Mouse (Mus musculus) kidney, embryonic 14.5 days (tissue): ENCODE measurements around the gene Iah1. TPM values are rescaled to one million over a fixed set of nuclear protein-coding genes. Genes with fewer than 3 reads are reported as not detected.

Source experiments
- ATAC-seq: fragments of 200-750 bp; cut with Nextera tagmentation; 2 replicates; pipeline ENCODE4 v1.8.0; 2017; ENCODE audit warnings: moderate number of reproducible peaks, mild to moderate bottlenecking, moderate TSS enrichment, moderate library complexity; ENCODE audit not compliant: low FRiP score, low TSS enrichment
- H3K27ac ChIP-seq: fragments of 300-500 bp; sonication (generic); 2 replicates; pipeline ENCODE4 v1.5.1; 2014; ENCODE audit warnings: low read depth, mild to moderate bottlenecking, low read length, moderate library complexity, mixed read lengths
- H3K27me3 ChIP-seq: fragments of 300-500 bp; sonication (generic); 2 replicates; pipeline ENCODE4 v1.6.1; 2014; ENCODE audit warnings: mild to moderate bottlenecking, low read length; ENCODE audit not compliant: control insufficient read depth, insufficient read depth
- H3K36me3 ChIP-seq: fragments of 300-500 bp; sonication (generic); 2 replicates; pipeline ENCODE4 v1.6.1; 2014; ENCODE audit warnings: low read length, mixed read lengths; ENCODE audit not compliant: control insufficient read depth, insufficient read depth
- H3K4me1 ChIP-seq: fragments of 300-500 bp; sonication (generic); 2 replicates; pipeline ENCODE4 v1.6.1; 2014; ENCODE audit warnings: low read length, mixed read lengths; ENCODE audit not compliant: control insufficient read depth, insufficient read depth
- H3K4me2 ChIP-seq: fragments of 300-500 bp; sonication (generic); replicated peaks from 2 replicates; pipeline ENCODE4 v1.6.1; 2014; ENCODE audit warnings: low read depth, mild to moderate bottlenecking, low read length
- H3K4me3 ChIP-seq: fragments of 300-500 bp; sonication (generic); 2 replicates; pipeline ENCODE4 v1.5.1; 2014; ENCODE audit warnings: mild to moderate bottlenecking, low read length
- H3K9ac ChIP-seq: fragments of 300-500 bp; sonication (generic); 2 replicates; pipeline ENCODE4 v1.6.1; 2014; ENCODE audit warnings: low read depth, mild to moderate bottlenecking, low read length, moderate library complexity
- H3K9me3 ChIP-seq: fragments of 300-500 bp; sonication (generic); 2 replicates; pipeline ENCODE4 v1.6.1; 2016; ENCODE audit warnings: low read length; ENCODE audit not compliant: control insufficient read depth
- WGBS: fragments of 180-500 bp; shearing (Covaris S2); extraction: QIAGEN DNeasy Blood & Tissue Kit; methylation state at CpG from one replicate; pipeline ENCODE4 v1.1.7; 2014; 5-methylcytosine and 5-hydroxymethylcytosine counted together
- polyA plus RNA-seq: library from polyadenylated mRNA; unstranded; fragments of >200 nt; fragmentation: Nextera tagmentation; extraction: Ambion mirVana; gene quantifications from 2 replicates; pipeline ENCODE4 v1.2.1, GENCODE M21; 2014

The Iah1 gene
- polyA plus RNA-seq, 1 experiment from 2014 or later, result 74.6 TPM

DNA sequence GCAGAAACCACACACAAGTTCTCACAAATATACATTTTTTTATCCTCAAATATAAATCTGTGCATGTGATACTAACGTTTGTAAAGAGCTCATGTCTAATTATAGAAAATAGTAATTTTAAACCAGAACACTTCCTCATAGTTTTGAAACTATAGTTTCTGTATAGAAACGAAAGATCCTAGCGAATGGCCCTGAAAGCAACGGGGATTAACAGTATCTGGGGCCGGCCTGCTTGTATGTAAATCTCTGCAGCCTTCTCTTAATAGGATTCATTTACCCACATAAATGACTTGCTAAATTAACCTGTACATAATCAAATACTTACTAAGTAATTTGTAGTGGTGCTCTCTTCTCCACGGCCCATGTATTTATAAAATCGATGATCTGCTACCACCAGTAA is 30.8 kb downstream of the Iah1 start:
- H3K36me3 ChIP-seq, result peaks cover 46% of the 10 kb centered on the region
- no peak for ATAC-seq
- WGBS, result 94% methylated on average over 7 of the region's 7 CpGs

DNA sequence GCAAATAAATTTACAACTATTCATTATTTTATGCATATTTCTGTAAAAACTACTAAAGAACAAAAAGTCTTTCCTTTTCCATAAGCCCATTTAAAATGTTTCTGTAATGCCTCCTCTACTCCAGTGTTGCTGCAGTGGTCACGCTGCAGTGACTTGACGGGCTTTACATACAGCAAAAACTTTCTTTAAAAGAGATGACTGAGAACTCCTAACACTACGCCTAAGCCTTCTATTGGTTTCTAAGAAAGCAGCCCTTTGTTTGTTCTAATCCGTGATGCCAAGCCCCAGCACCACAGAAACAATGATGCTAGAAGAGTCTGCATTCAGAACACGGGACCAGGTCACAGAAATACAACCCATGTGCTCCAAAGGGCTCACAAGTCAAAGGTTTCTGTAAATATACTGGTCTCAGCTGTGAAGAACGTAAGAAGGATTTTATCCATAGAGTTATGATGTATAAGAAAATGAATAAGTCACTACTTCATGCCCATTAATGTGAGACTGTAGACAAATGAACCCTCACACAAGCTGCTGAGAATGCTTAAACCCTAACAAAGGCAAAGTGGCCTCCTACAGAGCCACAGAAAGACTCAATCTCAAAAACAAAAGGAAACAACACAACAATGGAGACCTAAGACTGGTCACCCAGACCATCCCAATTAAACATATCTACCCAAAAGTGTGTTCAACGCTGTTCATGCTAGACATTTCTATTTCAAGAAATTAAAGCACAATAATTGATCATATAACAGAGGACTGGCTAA is 34.1 kb downstream of the Iah1 start:
- peaks cover 6% of the 10 kb centered on the region; the same call in 1 of the 2 replicates for H3K9me3 ChIP-seq
- H3K27me3 ChIP-seq, result no peaks in the 10 kb centered on the region
- H3K36me3 ChIP-seq, result peaks cover 48% of the 10 kb centered on the region
- no peak overlapping the region for H3K9ac ChIP-seq
- H3K4me2 ChIP-seq, result no peak overlapping the region
- H3K4me1 ChIP-seq, result no peaks in the 10 kb centered on the region
- no peak overlapping the region for H3K27ac ChIP-seq
- no peak overlapping the region for H3K4me3 ChIP-seq
- no peak for ATAC-seq
- WGBS, result 89% methylated on average over 7 of the region's 7 CpGs

More for the DNA sequence above, 30.8 kb downstream of the Iah1 start:
- H3K9ac ChIP-seq, result no peak overlapping the region
- no peaks in the 10 kb centered on the region for H3K4me1 ChIP-seq
- H3K4me3 ChIP-seq, result no peak overlapping the region
- H3K27ac ChIP-seq, result no peak overlapping the region
- H3K27me3 ChIP-seq, result no peaks in the 10 kb centered on the region
- H3K9me3 ChIP-seq, result peaks cover 2% of the 10 kb centered on the region; the same call in 1 of the 2 replicates
- H3K4me2 ChIP-seq, result no peak overlapping the region

DNA sequence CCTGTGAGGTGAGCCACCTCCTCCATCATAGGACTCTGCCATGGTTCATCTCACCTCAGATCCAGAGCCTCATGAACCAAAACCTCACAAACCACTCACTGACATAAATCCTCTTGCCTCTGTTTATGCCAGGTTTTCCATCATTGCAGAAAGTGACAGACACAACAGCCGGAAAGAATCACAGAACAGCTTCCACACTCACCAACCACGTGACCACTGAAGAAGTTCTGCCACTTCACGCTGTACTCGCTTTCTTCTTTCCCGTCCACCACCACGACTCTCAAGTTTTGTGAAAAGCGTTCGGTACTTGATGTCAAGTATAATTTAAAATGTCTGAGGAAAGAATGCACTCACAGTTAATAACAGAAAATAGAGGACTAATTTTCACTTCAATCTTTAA is 37.5 kb downstream of the Iah1 start:
- Histone ChIP-seq H3K4me1 (no peaks in the 10 kb centered on the region), H3K4me3 (no peak overlapping the region), H3K4me2 (no peak overlapping the region), H3K9me3 (peaks cover 6% of the 10 kb centered on the region; the same call in 1 of the 2 replicates), H3K9ac (no peak overlapping the region), H3K27me3 (no peaks in the 10 kb centered on the region), H3K27ac (no peak overlapping the region), H3K36me3 (peaks cover 32% of the 10 kb centered on the region)
- WGBS, result 95% methylated on average over 8 of the region's 8 CpGs
- ATAC-seq, result no peak

DNA sequence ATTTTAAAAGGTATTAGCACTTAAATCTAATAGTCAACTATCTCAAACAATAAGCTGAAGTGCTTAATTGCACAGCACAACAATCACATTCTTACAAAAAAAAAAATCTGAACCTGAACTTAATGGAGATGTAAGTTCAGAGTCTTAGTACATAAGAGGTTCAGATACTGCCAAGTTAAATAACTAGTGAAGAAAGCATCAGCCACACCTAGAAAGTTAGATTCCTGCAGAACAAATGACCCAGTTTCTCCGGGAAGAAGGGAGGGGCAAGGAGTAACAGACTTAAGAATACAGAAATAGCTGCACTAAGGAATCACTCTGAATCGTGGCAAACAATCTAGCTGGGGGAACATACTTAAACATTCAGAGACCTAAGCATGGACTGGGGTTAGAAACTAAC is 46.5 kb downstream of the Iah1 start:
- ATAC-seq, result no peak
- Histone ChIP-seq H3K27me3 (no peaks in the 10 kb centered on the region), H3K9me3 (no peaks in the 10 kb centered on the region), H3K4me1 (no peaks in the 10 kb centered on the region), H3K4me3 (no peak overlapping the region), H3K9ac (no peak overlapping the region), H3K4me2 (no peak overlapping the region), H3K36me3 (0 out of 2 replicates have a peak, but pooled peaks cover 3% of the 10 kb centered on the region), H3K27ac (no peak overlapping the region)
- WGBS, result 79% methylated on average over 2 of the region's 2 CpGs

DNA sequence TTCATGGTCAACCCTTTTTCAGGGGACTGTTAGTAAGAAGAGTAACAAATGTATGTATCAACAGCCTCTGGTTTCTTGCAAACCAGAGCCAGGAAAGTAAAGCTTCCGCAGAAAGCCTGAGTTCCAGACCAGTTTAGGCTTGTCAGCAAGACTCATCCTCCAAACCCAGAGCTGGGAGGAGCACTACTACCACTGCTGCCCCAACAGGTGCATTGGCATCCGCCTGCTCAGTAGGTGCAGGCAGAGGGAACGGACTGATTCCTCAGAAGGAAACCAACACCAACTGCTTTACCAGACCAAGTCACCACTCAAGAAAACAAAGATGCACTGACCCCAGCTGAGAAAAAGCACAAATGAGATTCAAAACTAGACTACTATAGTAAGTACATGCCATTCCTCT is 47.0 kb downstream of the Iah1 start:
- H3K9ac ChIP-seq, result no peak overlapping the region
- H3K4me3 ChIP-seq, result no peak overlapping the region
- H3K27ac ChIP-seq, result no peak overlapping the region
- no peak overlapping the region for H3K4me2 ChIP-seq
- ATAC-seq, result no peak
- 93% methylated on average over 3 of the region's 3 CpGs for WGBS
- 0 out of 2 replicates have a peak, but pooled peaks cover 3% of the 10 kb centered on the region for H3K36me3 ChIP-seq
- H3K4me1 ChIP-seq, result no peaks in the 10 kb centered on the region
- H3K27me3 ChIP-seq, result no peaks in the 10 kb centered on the region
- no peaks in the 10 kb centered on the region for H3K9me3 ChIP-seq

DNA sequence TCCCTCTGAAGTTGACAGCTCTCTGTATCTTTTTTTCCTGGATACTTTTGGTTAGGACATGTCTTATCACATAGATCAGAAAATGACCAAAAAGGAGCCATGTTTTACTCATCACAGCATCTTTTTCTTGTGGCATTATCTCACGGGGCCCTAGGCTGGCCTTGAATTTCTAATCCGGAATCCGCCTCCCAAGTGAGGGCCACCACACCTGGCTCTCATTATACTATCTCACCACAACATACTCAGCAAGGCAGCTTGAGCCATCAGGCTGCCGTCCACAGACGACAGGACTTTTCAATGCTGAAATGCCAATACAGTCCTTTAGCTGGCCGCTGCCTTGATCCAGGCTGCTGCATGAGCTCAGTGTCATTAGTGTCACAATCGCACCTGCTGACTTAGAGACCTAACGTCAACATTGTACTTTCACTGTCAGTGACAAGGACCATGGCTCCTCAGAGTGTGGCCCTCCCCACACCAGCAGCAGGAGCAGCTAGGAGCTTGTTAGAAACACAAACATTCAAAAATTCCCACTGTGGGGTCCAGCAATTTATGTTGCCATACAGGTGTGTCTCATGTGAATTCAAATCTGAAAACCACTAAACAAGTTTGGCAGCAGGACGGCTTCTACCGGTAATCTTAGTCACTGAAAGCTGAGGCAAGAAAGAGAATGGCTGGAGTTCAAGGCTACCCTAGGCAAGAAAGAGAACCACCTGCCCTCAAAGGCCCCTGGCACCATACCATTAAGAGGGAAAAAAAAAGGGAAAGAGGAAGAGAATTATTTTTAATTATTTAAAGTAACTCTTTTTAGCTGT is 48.6 kb downstream of the Iah1 start:
- no peak overlapping the region for H3K4me3 ChIP-seq
- 89% methylated on average over 10 of the region's 10 CpGs for WGBS
- no peak overlapping the region for H3K27ac ChIP-seq
- no peak overlapping the region for H3K9ac ChIP-seq
- H3K27me3 ChIP-seq, result no peaks in the 10 kb centered on the region
- ATAC-seq, result no peak
- 0 out of 2 replicates have a peak, but pooled peaks cover 3% of the 10 kb centered on the region for H3K36me3 ChIP-seq
- no peak overlapping the region for H3K4me2 ChIP-seq
- H3K9me3 ChIP-seq, result no peaks in the 10 kb centered on the region
- H3K4me1 ChIP-seq, result no peaks in the 10 kb centered on the region

DNA sequence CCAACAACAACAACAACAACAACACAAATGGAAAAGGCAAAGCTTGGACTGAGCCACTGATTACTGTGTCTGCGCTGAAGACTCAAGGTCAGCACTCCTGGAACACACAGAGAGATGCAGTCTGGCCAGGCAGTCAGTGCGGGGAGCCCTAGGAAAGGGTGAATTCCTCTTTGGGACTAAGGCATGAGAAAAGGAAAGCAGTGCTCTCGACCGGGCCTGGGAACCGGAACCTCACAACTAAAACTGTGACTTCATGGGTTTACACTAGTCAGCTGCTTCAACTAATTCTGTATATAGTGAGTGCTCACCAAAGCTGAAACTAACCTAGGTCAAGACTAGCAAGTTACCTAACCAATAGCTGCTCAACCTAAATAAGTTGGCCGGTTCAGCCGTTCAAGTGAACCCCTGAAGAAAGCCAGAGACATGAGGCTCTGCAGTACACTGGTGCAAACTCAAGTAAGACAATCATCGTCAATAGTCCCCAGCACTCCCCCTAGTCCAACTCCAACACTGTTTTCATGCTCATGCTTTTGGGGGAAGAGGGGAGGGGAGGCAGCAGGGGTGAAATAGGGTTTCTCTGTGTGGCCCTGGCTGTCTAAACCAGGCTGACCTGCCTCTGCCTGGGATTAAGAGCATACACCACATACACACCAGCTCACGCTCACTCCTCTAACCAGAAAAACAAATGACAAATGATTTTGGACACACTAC is 52.3 kb downstream of the Iah1 start:
- H3K4me1 ChIP-seq, result no peaks in the 10 kb centered on the region
- H3K4me3 ChIP-seq, result no peak overlapping the region
- H3K27me3 ChIP-seq, result no peaks in the 10 kb centered on the region
- WGBS, result 93% methylated on average over 9 of the region's 9 CpGs
- no peak overlapping the region for H3K27ac ChIP-seq
- H3K9me3 ChIP-seq, result no peaks in the 10 kb centered on the region
- H3K36me3 ChIP-seq, result no peaks in the 10 kb centered on the region
- H3K4me2 ChIP-seq, result no peak overlapping the region
- H3K9ac ChIP-seq, result no peak overlapping the region
- ATAC-seq, result no peak

DNA sequence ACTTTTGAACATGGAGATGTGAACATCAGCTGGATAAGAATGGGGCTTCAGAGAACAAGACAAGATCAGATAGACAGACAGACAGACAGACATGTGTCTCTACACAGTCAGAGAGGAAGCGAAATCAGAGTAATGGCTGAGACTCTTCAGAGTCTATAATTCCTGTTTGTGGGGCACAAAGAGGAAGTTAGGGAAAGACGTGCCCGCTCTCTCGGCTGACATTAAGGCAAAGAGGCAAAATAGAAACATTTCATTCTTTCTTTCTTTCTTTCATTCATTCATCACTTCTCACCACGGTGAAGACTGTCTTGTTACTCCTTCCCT is 52.9 kb downstream of the Iah1 start:
- Histone ChIP-seq H3K4me3 (no peak overlapping the region), H3K9me3 (no peaks in the 10 kb centered on the region), H3K4me1 (no peaks in the 10 kb centered on the region), H3K27ac (no peak overlapping the region), H3K9ac (no peak overlapping the region), H3K36me3 (no peaks in the 10 kb centered on the region), H3K4me2 (no peak overlapping the region), H3K27me3 (no peaks in the 10 kb centered on the region)
- no peak for ATAC-seq
- WGBS, result 90% methylated on average over 5 of the region's 5 CpGs
